Mouse (Mus musculus) adrenal gland, postnatal 25 days (tissue): Measurements from ENCODE around the gene Tarbp2. TPM values are rescaled to one million over a fixed set of nuclear protein-coding genes. Genes with fewer than 3 reads are reported as not detected.

ENCODE experiments used
- DNase-seq: peaks from one replicate; pipeline ENCODE4 v3.0.0; 2021; ENCODE audit warnings: mixed read lengths
- long read RNA-seq: library from polyadenylated mRNA; stranded (forward); transcript quantifications from one replicate; pipeline ENCODE4 v2.0.0, GENCODE M21; 2021
- total RNA-seq: library from RNA; stranded (reverse); gene quantifications from 2 replicates; pipeline ENCODE4 v1.2.3, GENCODE M21; 2021

Gene Tarbp2
- 42.4 and 48.9 TPM in 2 replicates for total RNA-seq
- long read RNA-seq, transcript Tarbp2-201 (9 exons, 1,523 nt), result major isoform, 17 of 52 reads
- long read RNA-seq, partial matches to known transcripts, result 20 of 52 reads
- long read RNA-seq, other reads (novel, unspliced or antisense), result 13 of 52 reads

DNA sequence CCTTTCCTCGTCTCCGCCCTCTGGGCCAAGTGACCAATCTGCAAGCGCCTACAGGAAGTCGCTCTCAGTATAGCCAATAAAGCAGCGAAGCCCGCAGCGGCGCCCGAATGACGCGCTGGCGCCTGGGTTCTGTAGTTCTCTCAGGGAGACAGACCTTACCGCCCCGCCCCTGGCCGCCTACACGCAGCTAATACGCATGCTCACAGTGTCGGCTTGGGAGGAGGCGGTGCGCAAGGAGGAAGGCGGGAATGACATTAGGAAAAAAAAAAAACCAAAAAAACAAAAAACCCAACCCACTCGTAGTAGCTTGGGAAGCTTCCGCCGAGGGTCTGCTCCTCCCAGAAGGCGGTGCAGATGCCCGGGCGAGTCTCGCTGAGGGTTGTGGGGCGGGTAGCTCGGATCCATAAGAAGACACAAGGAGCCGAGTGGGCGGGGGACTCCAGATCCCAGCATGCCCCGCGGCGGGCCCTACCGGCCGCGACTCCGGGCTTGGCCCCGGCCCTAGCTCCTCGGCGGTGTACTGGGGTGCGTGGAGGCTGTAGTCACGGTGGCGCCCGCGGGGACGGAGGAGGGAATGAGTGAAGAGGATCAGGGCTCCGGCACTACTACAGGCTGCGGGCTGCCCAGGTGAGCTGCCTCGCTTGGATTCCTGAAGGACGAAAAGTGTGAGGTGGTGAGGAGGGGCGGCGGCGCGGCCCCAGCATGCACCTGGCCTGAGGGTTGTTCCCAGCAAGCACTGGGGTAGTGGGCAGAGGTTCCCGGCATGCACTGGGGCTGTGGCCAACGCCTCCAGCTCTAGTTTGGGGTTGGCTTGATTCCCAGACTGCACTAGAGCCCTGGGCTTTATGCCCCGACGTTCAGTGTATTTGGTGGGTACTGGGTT, at the start of gene Tarbp2:
Gene Tarbp2 (plus strand): TSS at position 217 of the 883 bp plus-strand sequence.
- peak; percentile 99 for DNase-seq

DNA sequence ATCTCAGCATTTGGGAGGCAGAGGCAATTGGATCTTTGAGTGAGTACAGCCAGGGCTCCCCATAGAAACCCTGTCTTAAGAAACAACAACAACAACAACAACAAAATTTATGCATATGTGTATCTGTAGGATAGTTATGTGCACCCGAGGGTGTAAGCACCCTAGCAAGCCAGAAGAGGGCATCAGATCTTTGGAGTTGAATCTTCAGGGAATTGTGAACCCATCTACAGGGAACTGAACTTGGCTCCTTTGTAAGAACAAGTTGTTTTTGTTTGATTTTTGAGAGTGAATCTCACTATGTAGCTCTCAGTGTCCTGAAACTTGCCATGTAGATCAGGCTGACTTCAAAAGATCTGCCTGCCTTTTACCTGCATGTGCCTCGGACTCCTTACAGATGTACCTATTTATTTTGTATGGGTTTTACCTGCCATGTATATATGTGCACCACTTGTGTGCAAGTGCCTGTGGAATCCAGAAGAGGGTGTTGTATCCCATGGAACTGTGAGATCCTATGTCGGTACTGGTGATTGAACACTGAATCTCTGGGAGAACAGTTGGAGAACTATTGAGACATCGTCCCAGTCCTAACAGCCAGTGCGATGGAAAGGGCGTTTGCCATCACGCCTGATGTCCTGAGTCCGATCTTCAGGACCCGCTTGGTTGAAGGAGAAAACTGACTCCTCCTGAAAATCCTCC, 49.2 kb upstream of the Tarbp2 start:
- DNase-seq, result no peak

- peak; percentile 96 for DNase-seq
Measured at GRCm38 (mm10) chr15:102470183-102470604, 47.8 kb upstream of the Tarbp2 start, which contains the start of gene Pcbp2. Pcbp2 (plus strand) TSS chr15:102470539.

DNA sequence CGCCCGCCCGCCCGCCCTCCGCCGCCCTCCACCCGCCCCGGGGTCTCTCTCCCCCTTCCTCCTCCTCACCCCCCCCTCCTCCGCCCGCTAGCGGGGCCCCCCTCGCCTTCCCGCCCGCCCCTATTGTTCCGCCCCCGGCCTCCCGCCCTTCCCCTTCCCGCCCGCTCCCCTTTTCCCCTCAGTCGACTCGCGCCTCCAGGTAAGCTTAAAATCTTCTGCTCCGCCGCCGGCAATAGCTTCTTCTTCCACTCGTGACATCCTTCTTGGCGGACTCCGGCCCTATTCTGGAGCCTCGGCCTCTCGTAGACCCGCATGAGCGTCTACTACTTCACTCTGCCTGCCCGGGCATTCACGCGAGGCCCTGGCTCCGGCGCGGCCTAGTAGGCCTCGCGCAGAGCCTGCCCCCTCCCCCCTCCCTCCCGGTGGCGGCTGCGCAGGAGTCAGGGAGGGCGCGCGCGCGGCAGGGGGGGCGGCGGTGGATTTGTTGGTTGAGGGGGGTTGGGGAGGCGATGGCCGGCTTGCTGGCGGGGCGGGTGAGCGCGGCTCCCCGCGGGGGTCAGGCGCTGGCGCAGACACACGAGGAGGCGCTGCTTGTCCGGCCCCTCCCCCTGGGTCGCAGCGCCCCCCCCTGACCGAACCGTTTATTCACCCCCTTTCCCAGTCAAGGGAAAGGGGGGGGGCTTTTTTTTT, 47.2 kb upstream of the Tarbp2 start:
- peak; percentile 85 for DNase-seq

- DNase-seq, result no peak
Measured at GRCm38 (mm10) chr15:102471295-102471645, 46.7 kb upstream of the Tarbp2 start.

DNA sequence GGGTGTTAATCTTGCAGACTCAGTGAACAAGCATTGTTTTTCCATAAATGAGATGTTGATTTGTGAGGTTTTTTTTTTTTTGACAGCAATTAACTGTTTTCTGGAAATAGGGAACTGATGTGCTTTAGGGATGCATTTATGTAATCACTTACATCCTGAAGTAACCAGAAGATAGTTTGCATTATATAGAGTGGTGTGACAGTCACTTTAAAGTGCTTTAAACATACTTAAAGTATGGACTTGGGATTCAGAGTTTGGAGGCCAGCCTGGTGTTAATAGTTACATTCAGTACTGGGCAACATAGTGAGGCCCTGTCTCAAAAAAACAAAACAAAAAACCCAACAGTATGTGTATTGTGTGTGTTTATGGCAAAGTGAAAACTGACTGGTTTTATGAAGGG, 46.3 kb upstream of the Tarbp2 start:
- DNase-seq, result no peak

- no peak for DNase-seq
Measured at GRCm38 (mm10) chr15:102473246-102473645, 44.7 kb upstream of the Tarbp2 start.

DNA sequence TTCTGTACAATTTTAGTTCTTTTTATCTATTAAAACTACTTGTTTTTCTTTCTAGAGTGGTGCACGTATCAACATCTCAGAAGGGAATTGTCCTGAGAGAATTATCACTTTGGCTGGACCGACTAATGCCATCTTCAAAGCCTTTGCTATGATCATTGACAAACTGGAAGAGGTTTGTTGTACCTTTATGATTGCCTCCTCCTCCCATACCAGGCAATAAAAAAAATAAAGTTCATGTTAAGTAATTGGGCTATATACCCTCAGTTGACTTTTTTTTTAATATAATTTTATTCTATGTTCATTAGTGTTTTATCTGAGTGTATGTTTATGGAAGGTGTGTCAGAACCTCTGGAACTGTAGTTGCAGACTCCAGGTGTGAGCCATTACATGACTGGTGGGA, 43.5 kb upstream of the Tarbp2 start:
- no peak for DNase-seq

- no peak for DNase-seq
Measured at GRCm38 (mm10) chr15:102483136-102483535, 34.9 kb upstream of the Tarbp2 start.

DNA sequence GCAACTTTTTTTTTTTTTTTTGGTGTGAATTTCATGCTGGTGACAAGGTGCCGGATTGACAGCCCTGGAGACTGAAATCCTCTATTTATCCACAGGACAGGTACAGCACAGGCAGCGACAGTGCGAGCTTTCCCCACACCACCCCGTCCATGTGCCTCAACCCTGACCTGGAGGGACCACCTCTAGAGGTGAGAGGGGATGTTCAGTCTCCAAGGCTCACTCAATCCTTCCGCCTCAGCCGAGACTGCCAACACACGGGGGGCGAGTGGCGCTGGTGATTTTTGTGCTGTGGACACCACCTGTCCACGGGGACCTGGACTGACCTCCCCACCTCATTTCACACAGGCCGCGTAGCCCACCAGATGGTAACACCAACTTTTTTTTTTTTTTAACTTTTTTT, 32.1 kb upstream of the Tarbp2 start:
- no peak for DNase-seq

DNA sequence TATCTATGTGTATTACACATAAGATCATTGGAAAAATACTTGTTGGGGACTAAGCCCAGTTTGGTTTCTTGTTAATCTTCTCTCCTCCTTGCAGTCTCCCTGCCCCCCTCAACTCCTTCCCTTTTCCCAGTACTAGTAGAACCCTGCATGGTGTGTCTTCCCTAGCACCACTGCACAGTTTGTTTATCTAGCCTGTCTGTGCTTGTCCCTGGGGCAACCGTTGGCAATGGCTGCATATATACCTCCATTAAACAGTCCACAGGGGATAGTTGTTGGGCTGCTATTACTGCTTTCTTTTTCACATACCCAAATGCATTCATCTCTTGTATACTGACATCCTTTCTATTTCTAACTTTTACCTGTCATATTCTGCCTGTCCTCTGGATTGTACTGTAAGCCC, 30.3 kb upstream of the Tarbp2 start:
- DNase-seq, result no peak

DNA sequence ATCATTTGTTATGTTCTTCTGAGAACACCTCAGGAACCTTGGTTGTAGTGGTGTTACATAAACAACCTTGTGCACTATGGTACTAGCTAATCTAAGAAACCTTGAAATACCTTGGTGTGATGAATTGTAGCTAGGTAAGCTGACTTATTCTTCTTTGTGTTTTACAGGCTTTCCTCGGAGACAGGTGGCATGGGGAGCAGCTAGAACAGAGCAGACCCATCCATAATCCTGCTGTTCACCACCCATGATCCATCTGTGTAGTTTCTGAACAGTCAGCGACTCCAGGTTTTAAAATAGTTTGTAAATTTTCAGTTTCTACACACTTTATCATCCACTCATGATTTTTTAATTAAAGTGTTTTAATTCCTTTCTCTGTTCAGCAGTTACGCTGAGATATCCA, 19.7 kb upstream of the Tarbp2 start:
- DNase-seq, result no peak

DNA sequence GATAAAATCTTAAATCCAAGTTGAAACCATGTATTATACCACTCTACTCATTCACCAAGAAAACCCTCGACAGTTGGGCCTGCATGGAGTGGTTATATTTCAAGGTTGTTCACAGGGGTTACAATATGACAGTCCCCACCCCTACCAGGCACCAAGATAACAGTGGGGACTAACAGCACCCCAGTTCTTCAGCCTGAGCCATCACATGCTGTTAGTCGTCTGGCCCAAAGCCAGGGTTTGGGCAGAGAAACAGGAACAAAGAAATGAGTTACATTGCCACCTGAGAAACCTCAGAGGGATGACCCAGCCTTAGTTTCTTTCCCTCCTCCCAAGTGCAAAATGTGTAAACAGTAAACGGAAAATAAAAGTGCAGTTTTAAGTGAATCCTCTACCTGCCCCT, 18.6 kb upstream of the Tarbp2 start:
- DNase-seq, result no peak

GRCm38 (mm10) chr15:102499851-102500250, 18.1 kb upstream of the Tarbp2 start:
- no peak for DNase-seq

- no peak for DNase-seq
Measured at GRCm38 (mm10) chr15:102500479-102500878, 17.5 kb upstream of the Tarbp2 start.

DNA sequence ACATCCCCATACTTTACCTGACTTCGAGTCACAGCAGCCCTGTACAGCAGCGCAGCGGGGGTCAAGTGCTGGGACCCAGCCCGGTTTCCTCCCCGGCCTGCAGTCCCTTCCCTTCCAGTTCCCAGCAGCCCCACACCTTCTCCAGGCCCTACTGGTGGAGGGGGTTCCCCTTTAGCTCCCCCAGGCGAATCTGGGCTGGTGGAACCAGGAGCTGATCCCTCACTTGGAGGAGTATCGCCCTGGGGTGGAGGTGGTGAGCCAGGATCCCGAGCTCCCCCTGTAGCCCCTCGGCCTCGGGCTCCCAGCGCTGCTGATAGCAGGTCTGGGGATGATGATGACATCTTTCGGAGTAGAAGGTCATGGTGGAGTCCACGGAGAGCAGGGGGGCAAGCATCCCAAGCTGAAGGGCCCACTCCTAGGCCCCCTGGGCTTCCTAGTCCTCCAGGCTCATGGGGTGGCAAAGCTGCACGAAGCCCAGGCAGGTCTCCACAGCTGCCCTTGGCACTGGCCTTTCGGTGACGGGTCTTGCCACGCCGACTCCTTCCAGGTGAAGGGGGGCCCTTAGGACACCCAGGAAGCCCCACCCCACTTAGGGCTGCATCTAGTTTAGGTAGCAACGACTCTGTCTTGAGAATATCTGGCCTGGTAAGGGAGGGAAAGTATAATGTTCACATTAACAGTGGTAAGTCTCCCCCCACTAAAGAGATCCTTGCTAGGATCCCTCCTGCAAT, 16.7 kb upstream of the Tarbp2 start:
- no peak for DNase-seq

DNA sequence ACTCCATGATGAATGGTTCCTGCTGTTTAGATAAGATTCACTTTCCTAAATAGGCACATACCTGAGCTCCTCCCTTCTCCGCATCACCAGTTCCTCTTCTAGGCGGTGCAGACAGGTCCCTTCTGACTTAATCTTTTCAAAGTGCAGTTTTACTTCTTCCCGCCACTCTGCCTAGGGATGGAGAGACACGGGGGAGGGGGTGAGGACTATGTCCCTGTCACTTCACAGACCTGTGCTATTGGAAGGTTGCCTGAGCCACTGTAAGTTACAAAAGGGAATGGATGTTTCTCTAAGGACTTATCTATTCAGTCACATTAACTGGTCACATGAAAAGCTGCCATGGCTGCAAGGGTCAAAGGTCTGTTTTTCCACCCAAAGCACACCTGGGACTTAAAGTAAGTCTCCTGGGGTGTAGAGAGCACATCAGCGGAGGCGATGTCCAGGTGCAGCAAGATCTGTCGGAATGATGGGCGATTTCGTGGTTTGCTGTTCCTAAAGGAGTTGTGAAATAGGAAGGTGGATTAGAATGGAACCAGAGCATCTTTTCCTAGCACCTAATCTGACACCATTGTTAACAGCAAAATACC, 15.6 kb upstream of the Tarbp2 start:
- DNase-seq, result no peak

DNA sequence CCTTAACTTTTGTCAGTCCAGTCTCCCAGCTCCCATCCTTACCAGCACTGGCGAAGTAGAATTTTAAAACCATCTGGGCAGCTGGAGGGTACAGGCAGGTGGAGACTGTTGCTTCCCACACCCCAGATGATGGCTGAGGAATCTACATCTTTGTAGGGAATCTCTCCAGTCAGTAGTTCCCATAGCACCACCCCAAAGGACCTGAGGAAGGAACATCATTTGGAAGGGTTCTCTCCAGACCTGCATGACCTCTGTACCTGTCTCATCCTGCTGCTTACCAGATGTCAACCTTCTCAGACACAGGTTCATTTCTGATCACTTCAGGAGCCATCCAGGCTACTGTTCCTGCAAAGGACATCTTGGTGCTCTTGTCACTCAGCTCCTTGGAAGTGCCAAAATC, 14.5 kb upstream of the Tarbp2 start, which contains the start of gene Gm10337:
Gene Gm10337 (plus strand): TSS at position 276 of the 400 bp plus-strand sequence.
- no peak for DNase-seq

- DNase-seq, result no peak
Measured at GRCm38 (mm10) chr15:102503924-102504782, 13.8 kb upstream of the Tarbp2 start.

GRCm38 (mm10) chr15:102505073-102505769, 12.8 kb upstream of the Tarbp2 start:
- DNase-seq, result no peak
